Mouse (Mus musculus) hindbrain, embryonic 11.5 days (tissue): ENCODE measurements at regions not wholly inside any gene's neighbourhood (a gene's known extent, or its start where the extent isn't known, plus 50 kb on each side); places are given as distances from the start of the nearest gene placed in this dataset.
A peak's percentile ranks its signal among the peaks of the same experiment; 100 is the strongest.

Experiments used
- ATAC-seq: fragments of 200-750 bp; cut with Nextera tagmentation; 2 replicates; pipeline ENCODE4 v1.8.0; 2017; ENCODE audit warnings: mild to moderate bottlenecking, moderate TSS enrichment, moderate library complexity; ENCODE audit not compliant: low FRiP score
- DNase-seq: peaks from one replicate; pipeline ENCODE4 v3.0.0-alpha.2; 2015; ENCODE audit warnings: low spot score
- H3K27ac ChIP-seq: fragments of 300-500 bp; sonication (generic); 2 replicates; pipeline ENCODE4 v1.5.1; 2014; ENCODE audit warnings: mild to moderate bottlenecking, low read depth, low read length
- H3K27me3 ChIP-seq: fragments of 300-500 bp; sonication (generic); 2 replicates; pipeline ENCODE4 v1.6.1; 2014; ENCODE audit warnings: mild to moderate bottlenecking, low read length, moderate library complexity, mixed read lengths; ENCODE audit not compliant: control insufficient read depth, insufficient read depth
- H3K36me3 ChIP-seq: fragments of 300-500 bp; sonication (generic); 2 replicates; pipeline ENCODE4 v1.6.1; 2014; ENCODE audit warnings: mild to moderate bottlenecking, low read length, moderate library complexity, mixed read lengths; ENCODE audit not compliant: control insufficient read depth, insufficient read depth
- H3K4me1 ChIP-seq: fragments of 300-500 bp; sonication (generic); replicated peaks from 2 replicates; pipeline ENCODE4 v1.6.1; 2014; ENCODE audit warnings: low read length, mixed read lengths; ENCODE audit not compliant: control insufficient read depth, insufficient read depth
- H3K4me2 ChIP-seq: fragments of 300-500 bp; sonication (generic); replicated peaks from 2 replicates; pipeline ENCODE4 v1.6.1; 2014; ENCODE audit warnings: mild to moderate bottlenecking, low read depth, low read length
- H3K4me3 ChIP-seq: fragments of 300-500 bp; sonication (generic); 2 replicates; pipeline ENCODE4 v1.5.1; 2014; ENCODE audit warnings: low read depth, low read length
- H3K9ac ChIP-seq: fragments of 300-500 bp; sonication (generic); 2 replicates; pipeline ENCODE4 v1.6.1; 2014; ENCODE audit warnings: low read depth, low read length
- H3K9me3 ChIP-seq: fragments of 300-500 bp; sonication (generic); 2 replicates; pipeline ENCODE4 v1.6.1; 2016; ENCODE audit warnings: low read length; ENCODE audit not compliant: control insufficient read depth
- WGBS: fragments of 180-500 bp; shearing (Covaris S2); extraction: QIAGEN DNeasy Blood & Tissue Kit; methylation state at CpG from one replicate; pipeline ENCODE4 v1.1.7; 2014; 5-methylcytosine and 5-hydroxymethylcytosine counted together

GRCm38 (mm10) chr9:41700683-41701082, 423.4 kb downstream of the Sorl1 start:
- Histone ChIP-seq H3K4me3 (no peak overlapping the region), H3K4me2 (no peak overlapping the region), H3K9me3 (no peaks in the 10 kb centered on the region), H3K4me1 (peaks cover 10% of the 10 kb centered on the region; the same call in 1 of the 2 replicates), H3K9ac (no peak overlapping the region), H3K27me3 (no peaks in the 10 kb centered on the region), H3K36me3 (no peaks in the 10 kb centered on the region), H3K27ac (no peak overlapping the region)
- DNase-seq (no peak), ATAC-seq (no peak)
- WGBS, result 39% methylated on average over 6 of the region's 6 CpGs

GRCm38 (mm10) chr9:41699031-41699430, 425.1 kb downstream of the Sorl1 start:
- H3K9me3 ChIP-seq, result no peaks in the 10 kb centered on the region
- DNase-seq (no peak), ATAC-seq (no peak)
- no peak overlapping the region for H3K9ac ChIP-seq
- H3K4me2 ChIP-seq, result no peak overlapping the region
- 75% methylated on average over 4 of the region's 4 CpGs for WGBS
- H3K4me3 ChIP-seq, result no peak overlapping the region
- H3K4me1 ChIP-seq, result peaks cover 10% of the 10 kb centered on the region; the same call in 1 of the 2 replicates
- H3K36me3 ChIP-seq, result no peaks in the 10 kb centered on the region
- no peaks in the 10 kb centered on the region for H3K27me3 ChIP-seq
- H3K27ac ChIP-seq, result peak overlapping the region; percentile 63; the same call in 1 of the 2 replicates

GRCm38 (mm10) chr9:41697611-41698467, 426.3 kb downstream of the Sorl1 start:
- peak overlapping the region; percentile 63 for H3K27ac ChIP-seq

GRCm38 (mm10) chr9:41697160-41697559, 426.9 kb downstream of the Sorl1 start:
- H3K36me3 ChIP-seq, result no peaks in the 10 kb centered on the region
- DNase-seq (peak; percentile 32), ATAC-seq (peak; percentile 35; the same call in 1 of the 2 replicates)
- H3K9me3 ChIP-seq, result no peaks in the 10 kb centered on the region
- no peak overlapping the region; the same call in 1 of the 2 replicates for H3K9ac ChIP-seq
- no peak overlapping the region for H3K4me2 ChIP-seq
- no peak overlapping the region for H3K4me3 ChIP-seq
- no peaks in the 10 kb centered on the region for H3K27me3 ChIP-seq
- peaks cover 10% of the 10 kb centered on the region; the same call in 1 of the 2 replicates for H3K4me1 ChIP-seq
- peak overlapping the region; percentile 63 for H3K27ac ChIP-seq

More at GRCm38 (mm10) chr9:41697611-41698467, 426.3 kb downstream of the Sorl1 start:
- Histone ChIP-seq H3K4me2 (peak overlapping the region; percentile 12; the same call in 1 of the 2 replicates), H3K9ac (peak overlapping the region; percentile 38), H3K9me3 (no peaks in the 10 kb centered on the region), H3K4me1 (peaks cover 10% of the 10 kb centered on the region; the same call in 1 of the 2 replicates), H3K27me3 (no peaks in the 10 kb centered on the region), H3K36me3 (no peaks in the 10 kb centered on the region), H3K4me3 (no peak overlapping the region)
- DNase-seq (peak; percentile 56), ATAC-seq (peak; percentile 53)
- WGBS, result 40% methylated on average over 24 of the region's 24 CpGs

GRCm38 (mm10) chr9:41682911-41683310, 441.2 kb downstream of the Sorl1 start:
- 91% methylated on average over 1 of the region's 1 CpGs for WGBS
- no peak overlapping the region for H3K9ac ChIP-seq
- H3K4me2 ChIP-seq, result no peak overlapping the region
- no peak overlapping the region for H3K27ac ChIP-seq
- H3K4me3 ChIP-seq, result no peak overlapping the region
- H3K27me3 ChIP-seq, result no peaks in the 10 kb centered on the region
- no peaks in the 10 kb centered on the region for H3K4me1 ChIP-seq
- ATAC-seq (no peak), DNase-seq (no peak)
- no peaks in the 10 kb centered on the region for H3K36me3 ChIP-seq
- H3K9me3 ChIP-seq, result no peaks in the 10 kb centered on the region

- Histone ChIP-seq H3K27ac (no peak overlapping the region), H3K9ac (no peak overlapping the region), H3K4me2 (no peak overlapping the region), H3K4me1 (no peaks in the 10 kb centered on the region), H3K36me3 (no peaks in the 10 kb centered on the region), H3K9me3 (no peaks in the 10 kb centered on the region), H3K27me3 (no peaks in the 10 kb centered on the region), H3K4me3 (no peak overlapping the region)
- 92% methylated on average over 2 of the region's 2 CpGs for WGBS
- no peak for DNase-seq
- no peak for ATAC-seq
Measured at GRCm38 (mm10) chr9:41675656-41676055, 448.4 kb downstream of the Sorl1 start.

GRCm38 (mm10) chr9:41672958-41673357, 451.1 kb downstream of the Sorl1 start:
- Histone ChIP-seq H3K4me1 (no peaks in the 10 kb centered on the region), H3K27ac (no peak overlapping the region), H3K9ac (no peak overlapping the region), H3K4me2 (no peak overlapping the region), H3K36me3 (no peaks in the 10 kb centered on the region), H3K4me3 (no peak overlapping the region), H3K9me3 (no peaks in the 10 kb centered on the region), H3K27me3 (no peaks in the 10 kb centered on the region)
- ATAC-seq (no peak), DNase-seq (no peak)
- WGBS, result 70% methylated on average over 2 of the region's 2 CpGs

- no peak overlapping the region for H3K4me2 ChIP-seq
- DNase-seq (no peak), ATAC-seq (no peak)
- no peaks in the 10 kb centered on the region for H3K4me1 ChIP-seq
- H3K9ac ChIP-seq, result no peak overlapping the region
- 89% methylated on average over 1 of the region's 1 CpGs for WGBS
- no peaks in the 10 kb centered on the region for H3K9me3 ChIP-seq
- no peak overlapping the region for H3K4me3 ChIP-seq
- H3K36me3 ChIP-seq, result no peaks in the 10 kb centered on the region
- H3K27me3 ChIP-seq, result no peaks in the 10 kb centered on the region
- H3K27ac ChIP-seq, result no peak overlapping the region
Measured at GRCm38 (mm10) chr9:41668741-41669140, 455.4 kb downstream of the Sorl1 start.
